Mouse (Mus musculus) cortical plate, adult 2 months (tissue): ENCODE results near the gene Nup214. TPM values are rescaled to one million over a fixed set of nuclear protein-coding genes. Genes with fewer than 3 reads are reported as not detected.

Experiments
- H3K27ac ChIP-seq: fragments of 200-500 bp; 2 replicates; pipeline ENCODE4 v1.5.1; 2012; ENCODE audit warnings: low read length, control low read depth, inconsistent platforms; ENCODE audit not compliant: insufficient read depth
- H3K4me1 ChIP-seq: fragments of 200-500 bp; 2 replicates; pipeline ENCODE4 v1.6.1; 2011; ENCODE audit warnings: low read length; ENCODE audit not compliant: control insufficient read depth, insufficient read depth
- H3K4me3 ChIP-seq: fragments of 200-500 bp; 2 replicates; pipeline ENCODE4 v1.5.1; 2011; ENCODE audit warnings: mild to moderate bottlenecking, low read length, control low read depth; ENCODE audit not compliant: insufficient read depth
- CTCF ChIP-seq: fragments of 200-500 bp; IDR thresholded peaks from 2 replicates; pipeline ENCODE4 v1.5.1; 2011; ENCODE audit warnings: mild to moderate bottlenecking, control low read depth, low read length; ENCODE audit not compliant: insufficient read depth; ENCODE audit errors: extremely low read depth
- POLR2A ChIP-seq: fragments of 200-500 bp; IDR thresholded peaks from 2 replicates; pipeline ENCODE4 v1.6.1; 2011; ENCODE audit warnings: mild to moderate bottlenecking, low read length, control low read depth; ENCODE audit not compliant: insufficient read depth; ENCODE audit errors: extremely low read depth
- polyA plus RNA-seq: library from polyadenylated mRNA; depleted of rRNA; stranded (reverse); fragments of >200 nt; gene quantifications from 2 replicates; pipeline ENCODE4 v1.2.3, GENCODE M21; 2012

Nup214 gene
- polyA plus RNA-seq, 1 experiment: 34.1 TPM

DNA sequence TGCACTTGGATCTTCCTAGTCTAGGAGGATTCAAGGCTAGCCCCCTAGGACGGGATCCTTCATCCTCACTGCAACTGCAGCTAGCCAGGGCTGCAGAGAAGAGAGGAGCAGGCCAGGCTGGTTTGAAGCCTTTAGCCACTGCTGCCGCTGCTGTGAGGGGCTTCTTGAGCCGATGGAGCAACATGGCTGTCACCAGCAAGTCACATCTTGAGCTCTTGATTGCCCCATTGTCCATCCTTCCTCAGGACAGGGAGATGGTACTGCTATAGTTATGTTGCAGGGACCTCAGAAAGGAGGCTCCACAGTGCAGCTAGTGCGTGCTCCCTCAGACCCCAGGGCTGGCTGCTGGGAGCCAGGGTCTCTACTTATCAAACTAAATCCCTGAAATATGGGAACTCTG is 83.6 kb downstream of the Nup214 start:
- Histone ChIP-seq H3K4me3 (no peak overlapping the region), H3K27ac (no peak overlapping the region)
- TF ChIP-seq POLR2A (no peak), CTCF (no peak)

DNA sequence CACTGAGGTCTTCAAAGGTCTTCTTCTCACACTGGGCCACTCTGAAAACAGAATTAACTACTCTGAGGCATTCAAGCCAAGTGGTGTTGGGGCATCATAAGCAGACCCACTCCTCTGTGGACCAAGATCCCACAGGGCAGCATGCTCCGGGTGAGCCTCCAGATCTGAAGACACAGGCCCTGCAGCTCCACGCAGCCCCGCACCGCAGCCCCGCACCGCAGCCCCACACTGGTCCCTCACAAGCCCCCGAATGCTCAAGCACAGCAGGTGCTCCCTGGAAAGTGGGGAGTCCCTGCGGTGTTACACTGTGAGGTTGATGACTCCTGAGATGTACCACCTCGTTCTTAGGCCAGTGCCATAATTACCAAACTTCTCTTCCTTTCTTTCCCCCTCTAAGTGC is 84.0 kb downstream of the Nup214 start:
- Histone ChIP-seq H3K27ac (no peak overlapping the region), H3K4me1 (no peaks in the 10 kb centered on the region), H3K4me3 (no peak overlapping the region)
- TF ChIP-seq CTCF (no peak), POLR2A (no peak)

More for the DNA sequence above, 83.6 kb downstream of the Nup214 start:
- H3K4me1 ChIP-seq: no peaks in the 10 kb centered on the region

DNA sequence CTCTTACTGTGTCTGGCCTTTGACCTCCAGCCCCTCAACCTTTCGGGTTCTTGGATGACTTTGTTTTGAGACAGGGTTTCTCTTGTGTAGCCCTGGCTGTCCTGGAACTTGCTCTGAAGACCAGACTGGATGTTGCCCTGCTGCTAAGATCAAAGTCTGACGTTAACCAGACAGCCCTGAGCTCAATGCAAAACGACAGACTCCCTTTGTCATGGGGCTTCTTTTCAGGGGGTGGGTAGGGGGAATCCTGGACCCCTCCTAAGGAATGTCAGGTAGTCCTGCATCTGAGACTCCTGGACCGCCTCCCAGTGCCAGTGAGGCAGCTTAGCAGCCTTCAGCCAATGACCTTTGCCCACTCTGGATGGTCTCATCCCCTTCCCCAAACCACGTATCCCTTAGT is 84.5 kb downstream of the Nup214 start:
- H3K4me1 ChIP-seq: no peaks in the 10 kb centered on the region
- no peak overlapping the region for H3K4me3 ChIP-seq
- no peak for TF ChIP-seq POLR2A
- TF ChIP-seq CTCF: no peak
- H3K27ac ChIP-seq: no peak overlapping the region

DNA sequence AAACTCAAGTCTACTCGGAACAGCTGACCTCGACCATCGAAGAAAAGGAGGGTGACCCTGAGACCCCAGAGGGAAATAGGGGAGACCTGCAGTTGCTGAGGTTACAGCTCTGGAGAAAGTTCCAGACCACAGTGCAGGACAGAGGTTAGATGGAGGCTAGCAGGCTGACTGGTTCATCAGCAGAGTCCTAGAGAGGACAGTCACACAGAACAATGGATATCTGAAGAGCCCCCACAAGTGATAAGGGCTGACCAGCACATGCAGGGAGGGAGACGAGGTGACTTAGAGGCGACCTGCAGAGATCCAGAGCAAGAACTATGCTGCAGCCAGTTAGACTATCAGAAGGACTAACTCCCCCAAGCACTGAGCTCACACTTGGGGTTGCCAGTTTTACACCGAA is 85.4 kb downstream of the Nup214 start:
- H3K4me3 ChIP-seq: no peak overlapping the region
- H3K27ac ChIP-seq: no peak overlapping the region
- H3K4me1 ChIP-seq: no peaks in the 10 kb centered on the region
- TF ChIP-seq CTCF (no peak), POLR2A (no peak)

DNA sequence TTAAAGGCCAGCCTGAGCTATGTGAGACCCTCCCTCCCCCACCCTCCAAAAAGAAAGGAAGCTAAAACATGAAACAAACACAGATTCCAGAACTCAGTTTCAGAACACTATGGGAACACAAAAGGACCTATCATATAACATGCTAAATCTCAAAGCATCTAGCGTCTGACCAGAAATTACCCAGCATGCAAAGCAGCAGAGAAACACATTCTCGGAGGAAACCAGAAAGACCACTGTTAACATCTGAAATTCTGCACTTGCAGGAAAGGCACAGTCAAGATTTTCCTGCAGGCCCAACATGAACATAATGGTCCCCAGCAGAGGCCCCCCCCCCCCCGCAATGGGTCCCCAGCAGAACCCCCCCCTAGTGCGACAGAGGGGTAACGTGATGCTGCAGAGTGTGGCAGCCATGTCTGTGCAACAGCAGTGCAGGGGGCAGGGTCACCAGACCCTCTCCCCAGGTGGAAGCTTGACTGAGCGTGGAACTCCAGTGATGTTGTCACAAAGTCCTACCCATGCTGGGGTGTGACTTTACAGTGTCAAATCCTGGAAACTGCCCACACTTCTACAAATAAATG is 86.1 kb downstream of the Nup214 start:
- Histone ChIP-seq H3K4me3 (no peak overlapping the region), H3K4me1 (no peaks in the 10 kb centered on the region), H3K27ac (no peak overlapping the region)
- no peak for TF ChIP-seq POLR2A
- no peak for TF ChIP-seq CTCF

DNA sequence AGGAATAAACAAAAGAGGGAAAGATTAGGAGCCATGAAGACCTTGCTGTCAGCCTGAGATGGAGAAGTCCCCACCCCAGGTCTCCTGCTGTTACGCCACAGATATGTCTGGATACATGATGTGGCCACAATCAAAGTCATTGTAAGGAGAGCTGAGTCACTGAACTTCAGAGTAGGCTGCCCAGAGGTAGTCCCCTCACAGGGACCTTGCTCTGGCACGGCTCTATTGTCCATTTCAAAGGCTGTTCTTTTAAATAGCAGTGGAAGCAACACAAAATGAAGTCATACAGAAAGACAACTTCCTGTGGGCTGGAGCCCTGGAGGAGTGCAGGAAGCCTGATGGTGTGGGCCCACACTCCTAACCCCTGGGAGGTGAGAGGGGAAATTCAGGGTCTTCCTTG is 87.0 kb downstream of the Nup214 start:
- Histone ChIP-seq H3K27ac (no peak overlapping the region), H3K4me3 (no peak overlapping the region), H3K4me1 (no peaks in the 10 kb centered on the region)
- TF ChIP-seq POLR2A (no peak), CTCF (no peak)

DNA sequence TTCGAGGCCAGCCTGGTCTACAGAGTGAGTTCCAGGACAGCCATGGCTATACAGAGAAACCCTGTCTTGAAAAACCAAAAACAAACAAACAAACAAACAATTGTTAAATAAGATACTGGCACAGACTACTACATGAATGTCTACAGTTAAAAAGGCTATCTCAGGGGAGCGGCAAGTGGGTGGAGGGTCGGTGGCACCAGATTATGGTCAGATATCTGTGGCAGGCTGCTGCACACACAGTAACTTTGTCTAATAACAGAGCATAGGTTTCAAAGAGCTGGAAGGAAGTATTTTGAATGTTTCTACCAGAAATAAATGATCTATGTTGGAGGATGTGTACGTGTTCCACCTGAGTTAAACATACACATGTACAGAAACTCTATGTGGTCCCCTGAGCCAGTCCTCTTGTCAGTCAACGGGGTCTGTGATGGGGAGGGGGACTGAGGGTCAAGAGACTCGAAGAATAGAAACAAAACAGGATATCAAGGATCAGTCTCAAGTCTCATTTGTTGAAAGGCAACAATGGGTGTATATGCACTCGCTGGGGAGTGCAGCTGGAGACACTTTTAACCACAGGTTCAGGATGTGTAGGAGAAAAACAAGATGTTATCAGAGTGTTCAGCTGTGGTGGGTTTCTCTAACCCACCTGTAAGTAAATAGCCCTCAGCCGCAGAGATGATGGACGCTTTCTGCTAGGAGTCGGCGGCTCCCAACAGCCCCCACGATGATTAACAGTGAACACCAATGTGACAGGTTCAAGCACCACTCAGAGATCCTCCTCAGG is 87.7 kb downstream of the Nup214 start:
- TF ChIP-seq POLR2A (no peak), CTCF (no peak)
- H3K4me3 ChIP-seq: no peak overlapping the region
- H3K4me1 ChIP-seq: no peaks in the 10 kb centered on the region
- H3K27ac ChIP-seq: no peak overlapping the region

DNA sequence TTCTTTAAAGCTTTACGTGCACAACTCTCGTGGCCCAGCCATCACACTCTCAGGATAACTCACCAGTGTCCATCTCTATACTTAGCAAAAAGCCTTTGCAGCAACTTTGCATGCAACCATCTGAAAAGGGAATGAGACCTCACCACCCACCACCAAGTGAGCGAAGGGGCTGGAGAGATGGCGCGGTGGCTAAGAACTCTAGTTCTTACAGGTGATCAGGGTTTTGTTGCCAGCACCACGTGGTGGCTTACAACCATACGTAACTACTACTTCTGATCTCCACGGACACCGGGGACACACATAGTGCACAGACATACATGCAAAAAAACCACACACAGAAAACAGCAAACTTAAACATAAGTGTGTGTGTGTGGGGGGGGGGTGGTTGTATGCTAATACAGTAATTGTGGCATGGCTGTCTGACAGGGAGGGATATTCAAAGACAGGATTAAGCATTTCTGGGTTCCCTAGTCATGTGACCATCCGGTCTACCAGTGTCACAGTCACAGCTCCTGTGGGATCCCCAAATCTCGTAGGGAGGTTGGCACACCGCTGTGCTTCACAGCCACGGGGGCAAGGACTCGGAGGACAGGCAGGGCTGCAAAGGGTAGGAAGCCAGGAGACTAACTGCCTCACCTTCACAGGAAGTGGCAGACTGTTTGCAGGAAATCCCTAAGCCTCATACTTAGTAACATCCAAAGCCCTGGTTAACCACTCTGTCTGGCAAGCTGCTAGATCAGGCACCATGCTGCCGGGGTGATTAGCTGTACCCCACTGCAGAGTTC is 88.6 kb downstream of the Nup214 start:
- no peaks in the 10 kb centered on the region for H3K4me1 ChIP-seq
- TF ChIP-seq CTCF: no peak
- TF ChIP-seq POLR2A: no peak
- H3K27ac ChIP-seq: no peak overlapping the region

DNA sequence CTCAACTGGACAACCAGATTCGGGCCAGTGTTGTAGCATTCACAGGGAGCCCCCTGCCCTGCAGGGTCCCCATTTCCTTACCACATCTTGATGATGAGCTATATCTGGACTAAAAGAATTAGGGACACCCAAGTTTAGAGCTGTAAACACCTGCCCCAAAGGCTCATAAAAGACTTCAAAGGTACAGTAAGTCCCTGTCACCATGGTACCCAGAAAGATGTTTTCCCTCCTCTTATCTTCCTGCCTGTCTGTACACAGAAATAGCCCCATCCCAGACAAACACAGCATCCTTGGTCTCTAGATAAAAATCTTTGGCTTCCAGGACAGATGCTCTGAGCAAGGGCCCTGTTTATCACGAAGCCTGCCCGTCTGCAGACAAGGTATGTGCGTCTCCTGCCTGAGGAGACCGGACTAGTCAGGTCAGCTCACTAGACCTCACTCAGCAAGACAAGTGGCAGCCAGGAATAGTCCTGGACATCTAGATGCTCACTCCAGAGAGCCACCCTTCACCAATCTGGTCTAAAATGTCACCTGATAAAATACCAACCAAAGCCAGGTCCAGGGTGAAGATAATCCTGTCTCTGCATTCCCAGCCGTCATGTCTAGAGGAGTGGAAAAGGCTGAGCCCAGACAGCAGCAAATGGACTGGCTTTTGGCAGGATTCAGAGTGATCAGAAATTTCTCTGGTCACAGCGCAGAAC is 89.4 kb downstream of the Nup214 start:
- Histone ChIP-seq H3K4me3 (no peak overlapping the region), H3K27ac (no peak overlapping the region), H3K4me1 (no peaks in the 10 kb centered on the region)
- TF ChIP-seq CTCF (no peak), POLR2A (no peak)

More for the DNA sequence above, 88.6 kb downstream of the Nup214 start:
- H3K4me3 ChIP-seq: no peak overlapping the region
